Mouse (Mus musculus) megakaryocyte, embryonic 14.5 days (primary cell): ENCODE measurements around the gene Zfp61. TPM values are rescaled to one million over a fixed set of nuclear protein-coding genes. Genes with fewer than 3 reads are reported as not detected.

Experiments used
- H3K27me3 ChIP-seq: replicated peaks from 2 replicates; pipeline ENCODE3; 2012; ENCODE audit warnings: inconsistent platforms
- H3K36me3 ChIP-seq: replicated peaks from 2 replicates; pipeline ENCODE3; 2012; ENCODE audit warnings: low read length, inconsistent platforms, mixed read lengths
- H3K4me1 ChIP-seq: 2 replicates; pipeline ENCODE4 v1.6.1; 2012; ENCODE audit warnings: inconsistent platforms
- H3K4me3 ChIP-seq: replicated peaks from 2 replicates; pipeline ENCODE3; 2012; ENCODE audit warnings: moderate library complexity, mild to moderate bottlenecking, inconsistent platforms
- H3K9me3 ChIP-seq: 2 replicates; pipeline ENCODE4 v1.6.1; 2012; ENCODE audit warnings: inconsistent platforms
- FLI1 ChIP-seq: IDR thresholded peaks from 2 replicates; pipeline ENCODE4 v1.6.1; 2012; ENCODE audit warnings: low read length, inconsistent platforms, mixed read lengths
- GATA1 ChIP-seq: IDR thresholded peaks from 3 replicates; pipeline ENCODE4 v1.6.1; 2012; ENCODE audit warnings: mixed read lengths, low read length, inconsistent platforms, borderline replicate concordance
- polyA plus RNA-seq: library from polyadenylated mRNA; stranded (reverse); fragments of >175 nt; gene quantifications from 2 replicates; pipeline ENCODE4 v1.2.3, GENCODE M21; 2012; ENCODE audit warnings: low replicate concordance; ENCODE audit not compliant: insufficient read depth

Gene Zfp61
- 5.2 and 7.2 TPM in 2 replicates for polyA plus RNA-seq

DNA sequence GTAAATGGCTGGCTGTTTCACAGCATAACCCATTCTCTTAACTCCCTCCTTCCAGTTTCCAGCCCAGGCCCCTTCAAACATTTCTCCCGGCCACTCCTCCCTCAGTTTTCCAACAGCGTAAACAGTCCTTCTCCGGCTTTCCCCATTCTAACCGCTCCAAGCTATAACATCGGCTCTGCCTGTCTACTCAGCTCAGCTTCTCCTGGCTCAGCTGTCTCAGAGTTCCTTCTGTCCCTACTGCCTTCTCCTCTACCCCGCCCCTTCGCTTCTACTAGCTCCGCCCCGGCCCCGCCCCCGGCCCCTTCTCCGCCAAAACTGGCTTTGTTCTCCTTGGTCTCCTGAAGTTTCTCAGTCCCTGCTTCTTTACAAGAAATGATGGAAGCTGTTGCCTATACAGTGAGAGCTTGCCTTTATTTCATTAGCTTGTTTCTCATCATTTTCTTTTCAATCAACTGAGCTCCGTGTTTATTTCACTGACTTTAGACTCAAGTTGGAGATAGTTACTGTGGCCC lies at the start of gene Zfp61:
Gene Zfp61, minus strand, starts transcription at position 462 of the 512 bp plus-strand sequence.
- Histone ChIP-seq H3K4me1 (peaks cover 21% of the 10 kb centered on the region), H3K9me3 (0 out of 2 replicates have a peak, but pooled peaks cover 1% of the 10 kb centered on the region), H3K4me3 (peak within 1 kb of the TSS; percentile 89), H3K36me3 (peaks cover 55% of the 10 kb centered on the region), H3K27me3 (no peaks in the 10 kb centered on the region)
- TF ChIP-seq FLI1: no peak
- TF ChIP-seq GATA1: no peak

GRCm38 (mm10) chr7:24348896-24349295 lies 47.9 kb upstream of the Zfp61 start, which contains the start of gene Lypd5:
Gene Lypd5 (plus strand): TSS chr7:24349196.
- Histone ChIP-seq H3K9me3 (peaks cover 13% of the 10 kb centered on the region; the same call in 1 of the 2 replicates), H3K4me3 (no peak within 1 kb of the TSS), H3K27me3 (peaks cover 43% of the 10 kb centered on the region), H3K36me3 (no peaks in the 10 kb centered on the region), H3K4me1 (no peaks in the 10 kb centered on the region)
- TF ChIP-seq FLI1 (no peak), GATA1 (no peak)

GRCm38 (mm10) chr7:24346444-24346843 lies 45.4 kb upstream of the Zfp61 start:
- no peaks in the 10 kb centered on the region for H3K36me3 ChIP-seq
- peaks cover 5% of the 10 kb centered on the region; the same call in 1 of the 2 replicates for H3K9me3 ChIP-seq
- no peak overlapping the region for H3K4me3 ChIP-seq
- TF ChIP-seq FLI1 (no peak), GATA1 (no peak)
- H3K27me3 ChIP-seq: peaks cover 26% of the 10 kb centered on the region
- H3K4me1 ChIP-seq: no peaks in the 10 kb centered on the region

- no peaks in the 10 kb centered on the region for H3K4me1 ChIP-seq
- peaks cover 13% of the 10 kb centered on the region for H3K27me3 ChIP-seq
- H3K4me3 ChIP-seq: no peak overlapping the region
- TF ChIP-seq FLI1 (no peak), GATA1 (no peak)
- H3K9me3 ChIP-seq: peaks cover 12% of the 10 kb centered on the region
- H3K36me3 ChIP-seq: no peaks in the 10 kb centered on the region
These were observed 42.8 kb upstream of the Zfp61 start for GRCm38 (mm10) chr7:24343701-24344272.

- H3K4me1 ChIP-seq: peaks cover 15% of the 10 kb centered on the region
- TF ChIP-seq GATA1 (no peak), FLI1 (no peak)
- no peaks in the 10 kb centered on the region for H3K36me3 ChIP-seq
- no peak overlapping the region for H3K4me3 ChIP-seq
- H3K9me3 ChIP-seq: peaks cover 14% of the 10 kb centered on the region
- peaks cover 21% of the 10 kb centered on the region for H3K27me3 ChIP-seq
These were observed 37.2 kb upstream of the Zfp61 start for GRCm38 (mm10) chr7:24338241-24338640.

GRCm38 (mm10) chr7:24335699-24336309 lies 34.8 kb upstream of the Zfp61 start:
- Histone ChIP-seq H3K36me3 (no peaks in the 10 kb centered on the region), H3K9me3 (peaks cover 22% of the 10 kb centered on the region), H3K27me3 (peaks cover 32% of the 10 kb centered on the region), H3K4me1 (peaks cover 17% of the 10 kb centered on the region), H3K4me3 (no peak overlapping the region)
- TF ChIP-seq GATA1 (no peak), FLI1 (no peak)

- Histone ChIP-seq H3K9me3 (peaks cover 13% of the 10 kb centered on the region), H3K36me3 (no peaks in the 10 kb centered on the region), H3K4me1 (peaks cover 17% of the 10 kb centered on the region), H3K27me3 (peaks cover 40% of the 10 kb centered on the region), H3K4me3 (peak within 1 kb of the TSS; percentile 77)
- TF ChIP-seq GATA1 (no peak), FLI1 (no peak)
These were observed 32.4 kb upstream of the Zfp61 start, which contains the start of gene Tescl for GRCm38 (mm10) chr7:24333304-24333986. Gene Tescl (minus strand): TSS chr7:24333936.

DNA sequence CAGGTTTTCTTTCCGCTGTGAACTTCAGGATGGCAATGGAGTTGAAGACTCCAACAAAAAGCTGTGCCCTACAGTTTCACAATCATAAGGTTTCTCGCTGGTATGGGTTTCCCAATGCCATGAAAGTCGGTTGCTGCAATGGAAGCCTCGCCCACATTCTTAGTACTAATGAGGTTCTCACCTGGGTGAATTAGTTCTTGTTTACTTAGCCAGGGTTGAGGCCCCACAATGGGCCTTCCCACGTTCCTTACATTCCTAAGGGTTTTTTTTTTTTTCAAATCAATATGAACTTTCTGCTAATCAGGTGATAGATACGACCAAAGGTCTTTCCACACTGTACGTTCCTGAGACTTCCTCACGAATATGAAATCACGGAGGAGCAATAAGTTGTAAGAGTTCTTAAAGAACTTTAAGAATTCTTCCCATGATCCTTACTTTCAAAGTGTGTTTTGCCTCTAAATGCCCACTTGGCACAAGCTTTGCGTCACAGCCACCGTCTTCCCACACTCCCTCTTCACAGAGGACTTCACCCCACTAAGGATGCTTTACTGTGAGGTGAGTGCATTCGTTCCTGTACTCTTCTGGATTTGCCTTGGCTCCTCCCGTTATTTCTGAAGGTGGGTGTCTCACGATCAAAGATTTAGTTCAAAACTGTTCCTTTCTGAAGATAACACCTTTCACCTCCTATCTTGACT lies 26.4 kb upstream of the Zfp61 start:
- H3K9me3 ChIP-seq: peaks cover 43% of the 10 kb centered on the region
- no peak overlapping the region for H3K4me3 ChIP-seq
- H3K36me3 ChIP-seq: no peaks in the 10 kb centered on the region
- no peaks in the 10 kb centered on the region; the same call in 1 of the 2 replicates for H3K4me1 ChIP-seq
- TF ChIP-seq GATA1 (no peak), FLI1 (no peak)
- peaks cover 29% of the 10 kb centered on the region for H3K27me3 ChIP-seq
